Mouse (Mus musculus): ENCODE measurements around the gene Ugt1a1. TPM values are rescaled to one million over a fixed set of nuclear protein-coding genes. Genes with fewer than 3 reads are reported as not detected.
"Not testable (repeated sequence)": the region's sequence is repeated elsewhere in the genome, so short reads cannot be mapped to it uniquely, and the experiment has no call there.

The Ugt1a1 gene
- 0.47 and 0.64 TPM in 2 replicates for polyA plus RNA-seq (2012; rRNA removed)

- WGBS = 76% methylated on average over 8 of the region's 8 CpGs
Measured at GRCm38 (mm10) chr1:88211812-88212211, at the start of gene Ugt1a1. Ugt1a1 (plus strand) TSS chr1:88211959.

DNA sequence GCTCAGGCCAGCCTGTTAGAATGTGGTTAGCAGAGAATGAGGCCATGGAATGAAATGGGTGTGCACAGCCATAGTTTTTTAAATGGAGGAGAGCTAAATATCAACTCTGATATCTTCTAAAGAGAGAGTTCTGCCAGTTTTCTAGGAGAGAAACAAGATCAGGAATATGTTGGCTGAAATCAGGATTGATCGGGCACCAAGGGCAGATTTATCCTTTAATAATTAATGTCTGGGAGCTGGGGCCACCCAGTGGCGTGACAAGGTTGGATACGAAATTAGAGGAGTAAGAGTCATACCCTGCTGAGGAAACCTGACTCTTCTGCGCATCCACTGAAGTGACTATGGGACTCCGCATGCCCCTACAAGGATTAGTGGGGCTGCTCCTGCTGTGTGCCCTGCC is 46.0 kb upstream of the Ugt1a1 start, which contains the start of gene Ugt1a5:
Ugt1a5 (plus strand) TSS at position 302 of the 400 bp plus-strand sequence.
- no peak within 1 kb of the TSS for H3K27ac ChIP-seq (ENCODE audit: control insufficient read depth, insufficient read depth, low read length)
- no peaks in the 10 kb centered on the region for H3K4me1 ChIP-seq (replicated peaks; ENCODE audit: control insufficient read depth, insufficient read depth, low read length)

More at GRCm38 (mm10) chr1:88211812-88212211, at the start of gene Ugt1a1:
- no peaks in the 10 kb centered on the region for H3K27me3 ChIP-seq (ENCODE audit: control insufficient read depth, insufficient read depth, low read length)
- H3K4me1 ChIP-seq (replicated peaks; ENCODE audit: control insufficient read depth, insufficient read depth, low read length) = no peaks in the 10 kb centered on the region
- no peaks in the 10 kb centered on the region for H3K36me3 ChIP-seq (ENCODE audit: control insufficient read depth, insufficient read depth, low read length)
- TF ChIP-seq POLR2A (IDR thresholded peaks at IDR 0.05; ENCODE audit: control insufficient read depth, extremely low read depth, insufficient read depth, low read length, poor library complexity) (no peak), CTCF (IDR thresholded peaks at IDR 0.05; ENCODE audit: borderline replicate concordance, control insufficient read depth, extremely low read depth, insufficient read depth, low read length, poor library complexity) (no peak)
- no peak within 1 kb of the TSS for H3K4me3 ChIP-seq (ENCODE audit: control insufficient read depth, insufficient read depth, low read length)
- no peak for DNase-seq
- no peak within 1 kb of the TSS for H3K27ac ChIP-seq (ENCODE audit: control insufficient read depth, insufficient read depth, low read length)

DNA sequence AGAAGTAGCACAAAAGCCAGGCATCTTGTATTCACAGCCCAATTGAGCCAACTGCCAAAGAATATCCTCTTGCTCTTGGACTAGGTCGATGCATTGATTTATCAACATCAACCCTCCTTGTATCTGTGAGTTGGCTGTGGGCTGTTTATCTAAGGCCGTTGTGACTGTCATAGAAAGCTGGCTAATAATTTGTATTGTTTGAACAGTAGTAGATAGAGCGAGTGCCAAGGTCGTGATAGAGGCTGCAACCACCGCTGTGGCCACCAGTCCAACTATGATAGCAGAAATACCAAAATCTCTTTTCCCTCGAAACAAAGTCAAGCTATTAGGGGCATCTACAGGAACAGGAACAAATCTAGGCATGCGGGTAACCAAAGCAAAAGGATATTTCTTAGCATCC is 39.6 kb upstream of the Ugt1a1 start:
- not testable (repeated sequence) for H3K27ac ChIP-seq (ENCODE audit: control insufficient read depth, insufficient read depth, low read length); H3K36me3 ChIP-seq (ENCODE audit: control insufficient read depth, insufficient read depth, low read length); H3K27me3 ChIP-seq (ENCODE audit: control insufficient read depth, insufficient read depth, low read length); H3K4me3 ChIP-seq (ENCODE audit: control insufficient read depth, insufficient read depth, low read length); H3K4me1 ChIP-seq (replicated peaks; ENCODE audit: control insufficient read depth, insufficient read depth, low read length); DNase-seq
- 88% methylated on average over 7 of the region's 7 CpGs for WGBS

More for the DNA sequence above, 46.0 kb upstream of the Ugt1a1 start, which contains the start of gene Ugt1a5:
- TF ChIP-seq POLR2A (IDR thresholded peaks at IDR 0.05; ENCODE audit: control insufficient read depth, extremely low read depth, insufficient read depth, low read length, poor library complexity) (no peak), CTCF (IDR thresholded peaks at IDR 0.05; ENCODE audit: borderline replicate concordance, control insufficient read depth, extremely low read depth, insufficient read depth, low read length, poor library complexity) (no peak)
- no peaks in the 10 kb centered on the region for H3K27me3 ChIP-seq (ENCODE audit: control insufficient read depth, insufficient read depth, low read length)
- 95% methylated on average over 5 of the region's 5 CpGs for WGBS
- no peak within 1 kb of the TSS for H3K4me3 ChIP-seq (ENCODE audit: control insufficient read depth, insufficient read depth, low read length)
- no peak for DNase-seq
- H3K36me3 ChIP-seq (ENCODE audit: control insufficient read depth, insufficient read depth, low read length) = no peaks in the 10 kb centered on the region

DNA sequence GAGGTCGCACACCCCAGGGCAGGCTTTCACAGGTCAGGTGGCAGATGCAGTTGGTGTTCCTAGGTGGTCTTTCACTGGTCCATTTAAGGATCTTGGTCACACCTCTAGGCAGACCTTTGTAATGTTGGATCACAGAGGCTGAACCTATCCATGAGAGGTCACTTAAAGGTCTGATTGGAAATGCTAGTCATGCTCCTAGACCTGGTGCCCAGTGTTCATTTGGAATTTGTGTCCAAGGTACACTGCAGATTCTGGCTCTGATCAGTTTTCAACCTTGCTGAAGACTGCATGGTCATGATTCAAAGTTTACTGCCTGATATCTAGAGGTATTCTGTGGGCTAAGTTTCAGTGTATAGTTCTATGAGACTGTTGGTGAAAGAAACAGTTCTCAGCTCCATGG is 32.1 kb upstream of the Ugt1a1 start:
- Histone ChIP-seq H3K27ac (ENCODE audit: control insufficient read depth, insufficient read depth, low read length) (no peak overlapping the region), H3K4me3 (ENCODE audit: control insufficient read depth, insufficient read depth, low read length) (no peak overlapping the region), H3K36me3 (ENCODE audit: control insufficient read depth, insufficient read depth, low read length) (no peaks in the 10 kb centered on the region), H3K4me1 (replicated peaks; ENCODE audit: control insufficient read depth, insufficient read depth, low read length) (no peaks in the 10 kb centered on the region), H3K27me3 (ENCODE audit: control insufficient read depth, insufficient read depth, low read length) (no peaks in the 10 kb centered on the region)
- no peak for DNase-seq
- TF ChIP-seq POLR2A (IDR thresholded peaks at IDR 0.05; ENCODE audit: control insufficient read depth, extremely low read depth, insufficient read depth, low read length, poor library complexity) (no peak), CTCF (IDR thresholded peaks at IDR 0.05; ENCODE audit: borderline replicate concordance, control insufficient read depth, extremely low read depth, insufficient read depth, low read length, poor library complexity) (no peak)
- 92% methylated on average over 1 of the region's 1 CpGs for WGBS

- Histone ChIP-seq H3K4me3 (ENCODE audit: control insufficient read depth, insufficient read depth, low read length) (no peak overlapping the region), H3K27ac (ENCODE audit: control insufficient read depth, insufficient read depth, low read length) (no peak overlapping the region), H3K4me1 (replicated peaks; ENCODE audit: control insufficient read depth, insufficient read depth, low read length) (no peaks in the 10 kb centered on the region), H3K36me3 (ENCODE audit: control insufficient read depth, insufficient read depth, low read length) (no peaks in the 10 kb centered on the region), H3K27me3 (ENCODE audit: control insufficient read depth, insufficient read depth, low read length) (no peaks in the 10 kb centered on the region)
- 98% methylated on average over 5 of the region's 5 CpGs for WGBS
- DNase-seq = no peak
- TF ChIP-seq CTCF (IDR thresholded peaks at IDR 0.05; ENCODE audit: borderline replicate concordance, control insufficient read depth, extremely low read depth, insufficient read depth, low read length, poor library complexity) = no peak
Measured at GRCm38 (mm10) chr1:88186325-88186935, 25.3 kb upstream of the Ugt1a1 start.

GRCm38 (mm10) chr1:88192136-88192535 is 19.6 kb upstream of the Ugt1a1 start:
- no peaks in the 10 kb centered on the region for H3K36me3 ChIP-seq (ENCODE audit: control insufficient read depth, insufficient read depth, low read length)
- TF ChIP-seq POLR2A (IDR thresholded peaks at IDR 0.05; ENCODE audit: control insufficient read depth, extremely low read depth, insufficient read depth, low read length, poor library complexity) (no peak), CTCF (IDR thresholded peaks at IDR 0.05; ENCODE audit: borderline replicate concordance, control insufficient read depth, extremely low read depth, insufficient read depth, low read length, poor library complexity) (no peak)
- no peaks in the 10 kb centered on the region for H3K4me1 ChIP-seq (replicated peaks; ENCODE audit: control insufficient read depth, insufficient read depth, low read length)
- H3K4me3 ChIP-seq (ENCODE audit: control insufficient read depth, insufficient read depth, low read length) = no peak overlapping the region
- no peak for DNase-seq
- no peaks in the 10 kb centered on the region for H3K27me3 ChIP-seq (ENCODE audit: control insufficient read depth, insufficient read depth, low read length)
- H3K27ac ChIP-seq (ENCODE audit: control insufficient read depth, insufficient read depth, low read length) = no peak overlapping the region
- 89% methylated on average over 3 of the region's 3 CpGs for WGBS

DNA sequence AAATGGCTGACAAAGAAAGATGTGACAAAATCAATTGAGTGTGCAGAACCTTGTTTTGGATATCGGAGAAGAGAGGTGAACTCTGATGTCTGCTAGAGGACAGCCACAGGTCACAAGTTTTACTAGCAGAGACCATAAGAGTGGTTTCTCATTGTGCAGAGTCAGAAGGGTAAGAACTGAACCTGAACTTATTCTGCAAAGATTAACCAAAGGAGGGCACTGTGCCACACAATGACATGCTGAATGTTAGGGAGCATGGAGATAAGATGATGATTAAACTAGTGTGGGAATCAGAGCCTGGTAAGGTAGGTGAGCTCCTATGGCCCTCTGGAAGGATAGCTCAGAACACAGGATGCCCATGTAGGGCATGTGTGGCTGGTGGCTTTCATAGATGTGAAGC is 16.1 kb upstream of the Ugt1a1 start:
- H3K27me3 ChIP-seq (ENCODE audit: control insufficient read depth, insufficient read depth, low read length) = no peaks in the 10 kb centered on the region
- H3K27ac ChIP-seq (ENCODE audit: control insufficient read depth, insufficient read depth, low read length) = no peak overlapping the region
- no peaks in the 10 kb centered on the region for H3K36me3 ChIP-seq (ENCODE audit: control insufficient read depth, insufficient read depth, low read length)
- TF ChIP-seq CTCF (IDR thresholded peaks at IDR 0.05; ENCODE audit: borderline replicate concordance, control insufficient read depth, extremely low read depth, insufficient read depth, low read length, poor library complexity) = no peak
- no peak for TF ChIP-seq POLR2A (IDR thresholded peaks at IDR 0.05; ENCODE audit: control insufficient read depth, extremely low read depth, insufficient read depth, low read length, poor library complexity)
- WGBS = 91% methylated on average over 1 of the region's 1 CpGs
- H3K4me1 ChIP-seq (replicated peaks; ENCODE audit: control insufficient read depth, insufficient read depth, low read length) = no peaks in the 10 kb centered on the region
- no peak overlapping the region for H3K4me3 ChIP-seq (ENCODE audit: control insufficient read depth, insufficient read depth, low read length)
- no peak for DNase-seq
